Mouse (Mus musculus): ENCODE data around the gene Fbxl8.

- peak; percentile 98 for TF ChIP-seq CTCF (IDR thresholded peaks at IDR 0.05; ENCODE audit: low read depth)
- TF ChIP-seq EP300 (IDR thresholded peaks at IDR 0.05; ENCODE audit: low read depth): no peak
These were observed 26.3 kb downstream of the Fbxl8 start for GRCm38 (mm10) chr8:105290554-105291314.
